Mouse (Mus musculus) Patski (cell line): ENCODE data around the gene Sgcd. TPM values are rescaled to one million over a fixed set of nuclear protein-coding genes. Genes with fewer than 3 reads are reported as not detected.

ENCODE experiments used
- ATAC-seq: fragments of 100-300 bp; one replicate; pipeline ENCODE4 v1.8.0; 2021
- CTCF ChIA-PET: fragments of 350-600 bp; sonication (Branson Sonifier 250); formaldehyde crosslinking; loops from one replicate; lab custom pipeline; 2022; ENCODE audit warnings: inconsistent platforms; lab: Charles Lee
- POLR2A ChIA-PET: fragments of 350-600 bp; sonication (Branson Sonifier 250); formaldehyde crosslinking; loops from one replicate; lab custom pipeline; 2022; ENCODE audit warnings: antibody characterized with exemption, inconsistent platforms; lab: Charles Lee
- DNase-seq: peaks from one replicate; pipeline ENCODE4 v3.0.0-alpha.2; 2011; ENCODE audit warnings: low read depth, low spot score
- H3K27me3 ChIP-seq: fragments of 371-371 bp; one replicate; pipeline ENCODE4 v1.5.1; 2021
- CTCF ChIP-seq: fragments of 100-300 bp; IDR thresholded peaks from one replicate; pipeline ENCODE4 v1.5.1; 2021
- in situ Hi-C: fragments of 300-500 bp; cut with MboI; formaldehyde crosslinking; loops from 3 replicates; pipeline ENCODE4 v1.11.1; 2018; ENCODE audit warnings: low pct_unique_long_range_greater_than_20kb, mixed read lengths
- polyA plus RNA-seq: library from polyadenylated mRNA; unstranded; gene quantifications from one replicate; pipeline ENCODE4 v1.2.3, GENCODE M21; 2021

Gene Sgcd
- polyA plus RNA-seq, 1 experiment from 2014 or later, result not detected

GRCm38 (mm10) chr11:47188556-47188955 lies 800.2 kb downstream of the Sgcd start:
- DNase-seq, result no peak
- ATAC-seq, result no peak
- ChIA-PET POLR2A (interaction anchor here (0.6 kb wide), 1 partner anchor 73 kb away, joined by 4 read pairs; no protein-coding TSS in a partner anchor), CTCF (no interaction called here)
- TF ChIP-seq CTCF, result no peak
- no peaks in the 10 kb centered on the region for H3K27me3 ChIP-seq
- in situ Hi-C loops, result no loop called here

DNA sequence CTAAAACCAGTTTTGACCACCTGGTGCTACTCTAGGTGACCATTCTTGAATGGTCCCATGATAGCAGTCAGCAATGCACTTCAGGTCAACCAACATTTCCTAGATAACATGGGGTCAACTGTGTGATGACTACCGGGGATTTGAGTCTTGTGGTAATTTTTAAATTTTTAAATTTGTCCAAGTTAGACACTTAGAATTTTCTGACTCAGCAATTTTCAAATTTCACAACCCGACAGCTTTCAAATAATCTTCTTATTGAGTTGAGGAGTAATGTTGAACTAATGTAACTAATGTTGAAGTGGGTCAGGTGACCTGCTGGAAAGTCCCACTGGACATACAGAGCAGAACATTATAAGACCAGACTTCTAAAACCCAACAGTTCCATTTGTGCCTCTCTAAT lies 813.8 kb downstream of the Sgcd start:
- ATAC-seq, result no peak
- no peaks in the 10 kb centered on the region for H3K27me3 ChIP-seq
- DNase-seq, result no peak
- CTCF ChIA-PET, result no interaction called here
- no peak for TF ChIP-seq CTCF
- in situ Hi-C loops, result no loop called here
- POLR2A ChIA-PET, result no interaction called here

DNA sequence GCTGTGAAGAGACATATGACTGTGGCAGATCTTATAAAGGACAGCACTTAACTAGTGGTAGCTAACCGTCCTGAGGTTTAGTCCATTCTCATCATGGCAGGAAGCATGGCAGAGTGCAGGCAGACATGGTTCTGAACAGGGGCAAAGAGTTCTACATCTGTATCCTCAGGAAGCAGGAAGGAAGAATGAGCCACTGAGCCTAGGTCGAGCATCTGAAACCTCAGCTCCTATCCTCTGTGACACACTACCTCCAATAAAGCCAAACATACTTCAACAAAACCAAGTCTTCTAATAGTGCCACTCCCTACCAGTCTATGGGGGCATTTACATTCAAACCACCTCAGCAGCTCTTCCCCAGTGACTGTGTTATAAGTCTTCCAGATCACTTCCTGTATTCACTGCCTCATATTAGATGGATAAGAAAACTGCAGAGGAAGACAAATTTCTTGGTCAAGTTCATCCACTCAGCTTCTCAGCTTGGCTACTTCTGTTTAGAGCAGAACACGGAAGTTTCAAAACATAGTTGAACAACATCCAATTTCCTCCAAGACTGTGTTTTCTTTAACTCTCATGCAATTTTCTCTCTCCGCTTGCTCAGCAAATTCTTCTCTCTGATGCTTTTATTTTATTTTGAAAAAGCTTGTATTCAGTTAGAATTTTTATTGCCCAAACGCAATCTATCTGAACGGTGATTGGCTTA lies 817.7 kb downstream of the Sgcd start:
- in situ Hi-C loops, result no loop called here
- H3K27me3 ChIP-seq, result no peaks in the 10 kb centered on the region
- ATAC-seq (no peak), DNase-seq (no peak)
- ChIA-PET POLR2A (interaction anchor here (0.6 kb wide), 1 partner anchor 194 kb away, joined by 3 read pairs; no protein-coding TSS in a partner anchor), CTCF (no interaction called here)
- no peak for TF ChIP-seq CTCF

GRCm38 (mm10) chr11:47167376-47167775 lies 821.4 kb downstream of the Sgcd start:
- no peak for ATAC-seq
- H3K27me3 ChIP-seq, result no peaks in the 10 kb centered on the region
- ChIA-PET CTCF (no interaction called here), POLR2A (no interaction called here)
- DNase-seq, result no peak
- TF ChIP-seq CTCF, result no peak
- in situ Hi-C loops, result no loop called here

DNA sequence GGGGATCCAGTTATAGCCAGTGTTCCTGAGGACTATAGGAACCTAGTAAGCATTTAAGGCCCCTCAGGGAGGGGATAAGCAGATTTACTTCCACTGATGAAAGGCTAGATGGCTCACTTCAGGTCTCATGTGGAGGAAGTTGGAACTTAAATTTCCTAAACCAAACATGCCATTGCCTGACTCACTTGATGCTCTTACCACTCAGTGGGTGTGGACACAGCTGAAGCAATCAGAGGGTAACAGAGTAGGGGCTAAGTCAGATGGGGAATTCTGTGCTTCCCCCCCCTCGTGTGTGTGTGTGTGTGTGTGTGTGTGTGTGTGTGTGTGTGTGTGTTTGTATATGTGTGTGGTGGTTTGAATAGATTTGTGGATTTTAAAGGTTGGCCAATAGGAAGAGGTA lies 830.7 kb downstream of the Sgcd start:
- ATAC-seq (no peak), DNase-seq (no peak)
- ChIA-PET CTCF (no interaction called here), POLR2A (no interaction called here)
- in situ Hi-C loops, result no loop called here
- H3K27me3 ChIP-seq, result no peaks in the 10 kb centered on the region
- TF ChIP-seq CTCF, result no peak

- in situ Hi-C loops, result no loop called here
- ChIA-PET POLR2A (no interaction called here), CTCF (no interaction called here)
- no peak for ATAC-seq
- no peaks in the 10 kb centered on the region for H3K27me3 ChIP-seq
- TF ChIP-seq CTCF, result no peak
- DNase-seq, result no peak
These were observed 831.8 kb downstream of the Sgcd start for GRCm38 (mm10) chr11:47156730-47157693.

- TF ChIP-seq CTCF, result no peak
- no peaks in the 10 kb centered on the region for H3K27me3 ChIP-seq
- no peak for DNase-seq
- in situ Hi-C loops, result no loop called here
- ChIA-PET CTCF (no interaction called here), POLR2A (no interaction called here)
- ATAC-seq, result no peak
These were observed 833.8 kb downstream of the Sgcd start for GRCm38 (mm10) chr11:47154837-47155430.

DNA sequence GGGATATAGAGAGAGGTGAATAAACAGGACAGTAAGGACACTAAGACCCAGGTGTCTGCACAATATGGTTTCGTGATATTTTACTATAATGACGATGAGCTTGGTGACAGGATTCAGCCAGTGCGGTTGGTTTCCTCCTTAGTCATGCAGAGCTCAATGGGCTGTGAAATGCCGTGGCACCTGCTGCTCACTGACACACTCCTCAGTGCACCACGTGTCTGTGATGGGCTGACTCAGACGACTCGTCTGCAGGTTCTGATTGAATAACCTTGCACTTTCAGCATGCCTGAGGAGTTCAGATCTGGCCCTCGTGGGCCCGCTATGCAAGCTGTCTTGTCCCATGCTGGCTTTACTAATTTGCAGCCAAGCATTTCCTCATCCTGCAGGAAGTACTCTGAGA lies 839.2 kb downstream of the Sgcd start:
- in situ Hi-C loops, result no loop called here
- ChIA-PET POLR2A (no interaction called here), CTCF (no interaction called here)
- H3K27me3 ChIP-seq, result no peaks in the 10 kb centered on the region
- DNase-seq (no peak), ATAC-seq (peak; percentile 60)
- no peak for TF ChIP-seq CTCF

- H3K27me3 ChIP-seq, result no peaks in the 10 kb centered on the region
- CTCF ChIA-PET, result no interaction called here
- in situ Hi-C loops, result no loop called here
- ATAC-seq (no peak), DNase-seq (no peak)
- TF ChIP-seq CTCF, result no peak
- POLR2A ChIA-PET, result no interaction called here
These were observed 848.9 kb downstream of the Sgcd start for GRCm38 (mm10) chr11:47139867-47140266.

- POLR2A ChIA-PET, result no interaction called here
- TF ChIP-seq CTCF, result no peak
- DNase-seq, result no peak
- ATAC-seq, result no peak
- CTCF ChIA-PET, result no interaction called here
- no peaks in the 10 kb centered on the region for H3K27me3 ChIP-seq
- in situ Hi-C loops, result no loop called here
These were observed 849.5 kb downstream of the Sgcd start for GRCm38 (mm10) chr11:47139271-47139670.

- POLR2A ChIA-PET, result no interaction called here
- TF ChIP-seq CTCF, result no peak
- CTCF ChIA-PET, result no interaction called here
- in situ Hi-C loops, result no loop called here
- ATAC-seq (no peak), DNase-seq (no peak)
- H3K27me3 ChIP-seq, result no peaks in the 10 kb centered on the region
These were observed 856.4 kb downstream of the Sgcd start for GRCm38 (mm10) chr11:47132410-47132809.
